Mouse (Mus musculus) liver, adult (tissue): Measurements from ENCODE around the gene Ntm.

Experiments
- GATA4 ChIP-seq: IDR thresholded peaks from 2 replicates; pipeline ENCODE4 v1.6.1; 2014; ENCODE audit warnings: mild to moderate bottlenecking, low read length; ENCODE audit not compliant: insufficient replicate concordance

Ntm gene

DNA sequence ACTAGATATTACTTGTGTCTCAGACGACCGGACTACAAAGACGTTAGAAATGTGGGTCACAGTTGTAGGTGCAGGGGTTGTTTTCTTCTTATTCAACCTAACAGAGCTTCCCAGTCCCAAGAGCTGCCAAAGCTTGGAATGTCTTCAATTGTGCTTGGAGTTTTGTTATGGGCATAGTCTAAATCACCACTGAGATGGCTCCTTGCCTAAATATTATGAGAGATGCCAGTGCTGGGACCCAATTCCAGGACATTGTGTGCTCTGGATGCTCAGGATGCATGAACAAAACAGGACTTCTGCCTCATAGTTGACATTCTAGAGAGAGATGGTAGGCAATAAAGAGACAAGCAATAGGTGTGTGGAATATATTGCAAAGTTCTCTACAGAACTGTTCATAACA lies 591.6 kb downstream of the Ntm start:
- TF ChIP-seq GATA4 = no peak

DNA sequence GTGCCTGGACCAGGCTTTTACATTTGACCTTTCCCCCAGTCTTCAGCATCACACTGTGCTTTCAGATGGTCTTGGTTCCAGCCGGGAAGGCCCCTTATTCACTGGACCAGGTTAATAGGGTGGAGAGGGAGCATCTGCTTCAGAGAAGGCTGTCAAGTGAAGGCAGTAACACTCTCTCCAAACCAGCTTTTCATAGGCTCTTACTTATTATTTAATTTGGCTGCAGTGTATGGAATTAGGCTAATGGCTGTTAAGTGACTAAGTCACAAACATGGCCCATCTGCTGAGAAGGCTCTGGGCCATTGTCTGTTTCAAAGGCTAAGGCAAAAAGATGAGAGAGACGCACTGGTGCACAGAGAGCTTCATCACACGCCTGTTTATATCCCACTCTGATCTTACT lies 593.3 kb downstream of the Ntm start:
- no peak for TF ChIP-seq GATA4

DNA sequence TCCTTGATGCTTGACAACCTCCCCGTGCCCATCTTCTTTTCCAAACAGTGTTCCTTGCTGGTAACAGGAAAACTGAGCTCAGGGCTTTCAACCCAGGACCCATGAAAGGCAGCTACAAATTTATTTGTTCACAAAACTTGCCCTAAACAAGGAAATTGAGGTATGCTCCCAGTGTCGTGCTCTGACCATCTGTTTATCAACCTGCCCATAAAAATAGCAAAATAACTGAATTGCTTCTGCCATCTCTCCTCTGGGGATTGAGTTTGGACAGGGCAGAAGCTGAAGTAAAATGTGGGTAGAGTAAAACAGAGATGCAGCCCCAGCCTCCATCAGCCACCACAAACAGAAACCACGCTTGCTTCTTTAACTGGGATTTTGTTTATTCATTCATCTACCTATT lies 594.6 kb downstream of the Ntm start:
- TF ChIP-seq GATA4 = no peak

DNA sequence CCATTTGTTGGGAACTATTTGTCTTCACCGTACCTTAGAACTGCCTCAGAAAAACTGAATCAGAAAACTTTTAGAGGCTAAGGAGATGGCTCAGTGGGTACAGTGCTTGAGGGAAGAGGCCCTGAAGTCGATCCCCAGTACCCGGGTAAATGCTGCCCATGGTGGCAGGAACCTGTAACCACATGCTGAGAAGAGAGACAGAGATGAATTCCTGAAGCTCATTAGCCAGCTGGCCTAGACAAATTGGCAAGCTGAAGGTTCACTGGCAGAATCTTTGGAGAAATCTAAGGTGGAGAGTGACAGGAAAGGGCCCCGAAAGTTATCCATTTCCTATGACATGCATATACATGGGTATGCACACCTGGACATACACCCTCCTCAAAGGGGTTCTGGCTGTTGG lies 605.1 kb downstream of the Ntm start:
- TF ChIP-seq GATA4 = no peak

DNA sequence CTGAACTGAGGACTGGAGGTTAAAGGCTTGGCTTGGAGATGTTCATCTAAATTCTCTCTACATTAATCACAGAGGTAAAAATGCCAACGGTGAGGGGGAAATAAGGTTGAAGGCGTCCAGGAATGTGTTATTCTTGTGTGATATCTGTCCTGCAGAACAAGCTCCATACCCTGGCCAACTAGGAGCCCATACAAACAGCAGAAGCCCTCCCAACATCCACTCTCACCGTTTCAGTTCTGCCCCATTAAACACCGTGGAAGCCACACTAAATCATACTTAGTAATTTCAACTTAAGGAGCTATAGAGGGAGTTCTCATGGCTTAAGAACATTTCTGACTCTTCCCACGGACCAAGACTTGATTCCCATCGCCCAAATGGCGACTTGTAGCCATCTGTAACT lies 620.6 kb downstream of the Ntm start:
- no peak for TF ChIP-seq GATA4

DNA sequence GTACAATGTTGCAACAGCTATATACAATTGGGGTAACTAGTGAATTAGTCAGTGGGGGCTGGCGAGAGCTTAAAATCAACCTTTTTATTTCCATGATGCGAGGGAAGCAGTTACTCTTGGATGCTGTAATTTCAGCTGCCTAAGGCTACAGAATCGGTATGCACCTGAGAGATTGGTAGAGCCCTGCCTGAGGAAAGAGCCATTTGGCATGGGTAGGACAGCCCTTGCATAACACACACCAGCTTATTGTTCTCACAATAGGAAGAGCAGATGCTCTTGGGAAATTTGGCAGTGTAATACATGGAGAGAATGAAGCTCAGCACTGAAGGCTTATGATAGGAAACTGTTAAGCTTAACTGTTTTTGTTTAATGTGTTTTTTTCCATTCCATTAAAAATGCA lies 621.6 kb downstream of the Ntm start:
- no peak for TF ChIP-seq GATA4

DNA sequence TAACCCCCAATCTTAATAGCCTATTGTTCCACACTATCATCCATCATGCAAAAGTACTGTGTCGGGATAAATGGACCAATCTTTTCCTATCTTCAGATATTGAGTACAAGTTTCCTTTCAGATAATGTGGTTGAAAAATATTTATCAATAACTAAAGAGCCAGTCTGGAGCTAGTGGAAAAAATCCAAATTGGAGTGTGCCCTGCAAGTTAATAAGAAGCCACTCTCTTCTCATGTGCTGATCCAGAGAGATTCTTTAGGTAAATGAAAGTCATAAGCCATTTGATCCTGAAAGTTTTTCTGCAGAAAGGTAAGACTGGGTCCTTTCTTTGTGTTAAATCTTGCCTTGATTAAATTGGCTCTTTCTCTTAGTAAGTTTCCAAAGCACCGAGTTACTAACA lies 627.3 kb downstream of the Ntm start:
- TF ChIP-seq GATA4 = no peak

DNA sequence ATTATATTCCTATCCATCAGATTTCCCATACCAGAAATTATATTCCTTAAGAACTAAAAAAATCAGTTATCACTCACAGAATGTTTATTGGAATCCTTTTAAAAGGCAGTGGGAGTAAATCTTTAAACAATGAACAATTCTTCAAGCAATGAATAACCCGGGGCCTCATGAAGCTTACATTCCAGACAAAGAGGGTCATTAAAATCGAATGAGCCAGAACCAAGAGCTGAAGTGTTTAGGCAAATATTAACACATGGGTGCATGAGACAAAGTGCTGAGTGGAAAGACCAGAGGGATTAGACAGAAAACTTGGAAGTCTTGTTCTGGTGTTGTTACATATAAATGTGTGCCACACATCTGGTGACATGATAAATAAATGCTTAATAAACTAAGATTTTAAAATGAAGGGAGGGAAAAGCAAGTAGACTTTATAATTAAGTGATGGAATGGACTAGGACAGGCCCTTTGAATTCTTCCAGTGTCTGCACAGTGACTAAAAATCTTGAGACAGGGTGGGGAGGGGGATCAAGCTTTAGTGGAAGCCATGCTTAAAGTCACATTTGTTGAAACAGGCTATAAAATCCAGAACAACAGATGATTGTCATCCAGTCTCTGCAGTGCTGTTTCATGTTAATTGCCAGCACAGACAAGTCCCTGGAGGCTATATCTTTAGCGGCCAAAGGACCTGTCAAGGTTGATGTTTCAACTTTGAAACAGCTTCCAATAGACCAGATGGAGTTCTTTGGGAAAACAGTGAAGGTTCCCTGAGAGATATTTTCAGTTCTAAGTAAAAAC lies 630.4 kb downstream of the Ntm start:
- TF ChIP-seq GATA4 = no peak

DNA sequence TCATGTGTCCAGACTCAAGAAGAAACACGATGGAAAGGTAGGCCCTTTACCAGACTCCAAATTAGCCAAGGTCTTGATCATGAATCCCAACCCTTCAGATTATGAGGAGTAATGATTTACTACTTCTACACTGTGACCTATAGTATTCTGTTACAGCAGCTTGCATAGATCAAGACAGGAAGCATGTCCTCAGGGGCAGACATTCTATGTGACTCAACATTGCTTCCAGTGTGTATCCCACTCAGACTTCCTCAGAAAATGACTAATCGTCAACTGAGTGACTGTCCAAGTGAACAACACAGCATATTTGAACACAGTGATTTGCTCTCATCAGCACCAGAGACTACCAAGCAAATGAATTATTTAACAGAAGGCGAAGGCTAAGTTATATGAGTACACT lies 632.5 kb downstream of the Ntm start:
- TF ChIP-seq GATA4 = no peak

DNA sequence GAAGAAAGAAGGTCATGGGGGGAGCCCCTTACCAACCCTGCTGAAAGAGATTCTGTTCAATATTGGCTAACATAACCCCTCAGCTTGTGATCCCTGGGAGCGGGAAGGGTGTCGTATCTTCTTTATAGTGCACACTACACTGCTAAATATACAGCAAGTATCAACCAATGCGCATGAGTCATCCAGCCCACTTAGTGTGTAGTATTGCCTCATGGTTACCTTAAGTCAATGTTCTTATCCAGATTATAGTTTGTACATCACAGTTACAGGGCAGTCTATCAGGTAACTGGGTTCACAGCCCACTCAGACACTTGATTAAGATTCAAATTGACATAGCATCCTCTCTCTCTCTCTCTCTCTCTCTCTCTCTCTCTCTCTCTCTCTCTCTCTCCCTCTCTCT lies 636.7 kb downstream of the Ntm start:
- no peak for TF ChIP-seq GATA4

DNA sequence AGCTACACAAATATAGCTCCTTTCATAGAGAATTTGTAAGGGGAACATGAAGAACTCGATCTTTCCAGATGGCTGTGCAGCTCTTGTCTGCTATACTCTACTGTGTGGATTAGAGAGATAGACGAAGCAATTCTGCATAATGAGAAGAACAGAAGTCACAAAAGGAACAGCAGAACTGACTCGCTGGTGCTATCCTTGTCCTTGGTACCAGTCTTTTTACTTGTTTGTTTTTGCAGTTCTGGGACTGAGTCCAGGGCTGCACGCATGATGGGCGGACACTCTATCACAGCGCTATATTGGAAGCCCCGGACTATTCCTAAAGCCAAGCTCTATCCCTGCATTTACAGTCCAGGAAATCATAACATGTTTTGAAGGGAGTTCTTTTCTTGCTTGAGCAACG lies 637.8 kb downstream of the Ntm start:
- no peak for TF ChIP-seq GATA4

DNA sequence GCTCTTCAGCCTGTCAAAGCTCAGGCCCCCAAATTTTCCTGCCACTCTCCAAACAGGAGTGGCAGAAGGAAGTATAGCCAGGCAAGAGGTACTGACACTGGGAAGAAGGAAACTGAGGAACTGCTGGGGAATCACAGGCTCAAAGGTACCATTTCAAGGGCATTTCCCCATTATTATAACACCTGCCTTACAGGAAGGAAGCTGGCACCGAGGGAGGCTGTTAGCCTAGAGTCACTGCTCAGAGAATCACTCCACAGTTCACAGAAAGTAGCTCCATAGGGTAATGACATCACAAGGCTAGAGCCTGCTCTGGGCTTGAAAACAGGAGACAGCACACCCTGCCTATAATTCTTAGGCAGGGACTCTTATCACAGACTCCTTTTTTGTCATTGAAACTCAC lies 643.7 kb downstream of the Ntm start:
- no peak for TF ChIP-seq GATA4

DNA sequence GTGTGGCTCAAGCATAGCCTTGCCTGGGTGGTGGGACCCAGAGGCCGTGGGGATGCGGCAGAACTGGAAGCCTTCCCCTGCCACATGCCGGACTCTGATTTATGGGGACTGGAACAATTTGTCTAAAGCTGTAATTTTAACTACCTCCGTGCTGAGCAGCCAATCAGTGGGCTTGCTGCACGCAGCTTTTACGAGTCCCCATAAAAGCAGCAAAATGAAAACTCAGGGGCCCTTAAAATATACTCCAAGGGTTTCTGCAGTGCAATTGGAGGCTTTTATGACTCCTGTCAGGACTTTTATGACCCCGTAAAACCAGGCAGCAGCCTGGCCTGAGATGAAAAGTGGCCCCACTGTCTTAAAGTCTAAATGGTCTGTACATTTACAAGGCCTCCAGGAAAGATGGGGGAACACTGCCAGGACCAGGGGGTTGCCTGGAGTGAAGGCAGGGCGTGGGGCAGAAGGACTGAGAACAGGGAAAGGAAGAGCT lies 644.2 kb downstream of the Ntm start:
- TF ChIP-seq GATA4 = no peak

DNA sequence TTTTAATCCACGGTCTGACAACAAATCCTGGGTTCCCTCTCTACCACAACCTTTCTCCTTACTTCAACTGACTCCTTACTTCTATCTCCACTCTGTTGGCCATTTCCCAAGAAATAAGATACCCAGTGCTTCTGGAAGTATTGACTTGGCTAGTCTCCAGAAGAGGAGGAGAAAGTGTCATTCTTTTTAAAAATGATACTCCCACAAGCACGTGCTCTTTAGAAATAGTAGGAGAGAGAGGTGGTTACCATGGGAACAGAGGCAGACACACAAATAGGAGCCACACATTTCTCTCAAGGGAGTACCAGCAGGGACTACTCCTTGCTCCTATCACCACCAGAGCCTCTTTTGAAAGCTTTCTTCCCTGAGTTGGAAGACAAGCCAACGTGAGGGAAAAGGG lies 645.3 kb downstream of the Ntm start:
- no peak for TF ChIP-seq GATA4

DNA sequence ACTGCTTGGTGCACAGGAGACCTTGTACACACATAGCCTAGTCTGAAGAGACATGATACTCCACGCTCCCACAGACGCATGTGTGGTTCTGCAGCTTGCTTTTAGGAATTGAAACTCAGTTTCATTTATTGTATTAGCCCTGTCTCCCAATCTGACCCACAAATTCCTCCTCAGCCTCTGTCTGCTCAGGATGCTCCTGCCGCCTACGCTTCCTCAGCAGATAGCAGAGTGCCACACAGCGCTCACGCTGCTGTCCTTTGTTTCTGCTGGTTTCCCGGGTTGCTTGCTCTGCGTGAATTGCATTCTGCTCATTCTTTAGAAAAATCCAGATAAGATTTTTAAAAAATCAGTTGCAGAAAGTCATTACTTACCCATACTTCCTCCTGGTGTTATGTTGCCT lies 647.1 kb downstream of the Ntm start:
- TF ChIP-seq GATA4 = no peak

DNA sequence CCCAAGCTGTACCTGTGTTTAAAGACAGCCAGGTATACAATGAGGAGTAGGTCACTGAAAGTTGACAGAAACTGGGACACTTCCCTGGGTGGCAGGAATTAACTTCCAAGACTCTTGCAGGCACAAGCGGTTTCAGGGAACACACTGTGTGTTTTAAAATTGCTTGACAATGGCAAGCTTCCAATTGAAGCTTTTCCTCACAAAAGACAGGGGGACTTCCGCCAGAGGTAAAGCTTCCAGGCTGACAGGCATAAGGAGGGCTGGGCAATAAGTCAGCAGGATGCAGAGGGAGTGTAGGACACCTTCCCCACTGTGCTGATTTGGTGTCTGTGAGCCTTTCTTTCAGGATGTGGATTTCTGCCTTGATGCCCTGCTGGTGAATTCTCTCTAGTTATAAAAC lies 656.0 kb downstream of the Ntm start:
- TF ChIP-seq GATA4 = no peak

DNA sequence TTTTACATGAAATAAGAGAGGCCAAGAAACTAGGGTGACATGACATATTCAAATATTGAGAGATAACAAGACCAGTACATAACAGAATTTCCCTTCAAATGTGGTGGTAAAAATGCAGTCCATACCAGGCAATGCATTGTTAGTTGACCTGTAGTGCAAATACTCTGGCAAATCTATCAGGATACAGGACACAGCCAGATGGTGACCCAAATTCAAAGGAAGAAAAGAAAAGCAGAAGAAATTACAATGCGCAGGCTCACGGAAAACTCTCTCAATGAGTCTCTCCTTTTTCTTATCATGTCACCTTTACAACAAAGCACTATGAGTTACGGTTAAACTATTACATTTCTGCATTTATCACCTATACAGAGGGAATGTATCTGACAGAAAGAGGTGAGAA lies 664.6 kb downstream of the Ntm start:
- TF ChIP-seq GATA4 = no peak

DNA sequence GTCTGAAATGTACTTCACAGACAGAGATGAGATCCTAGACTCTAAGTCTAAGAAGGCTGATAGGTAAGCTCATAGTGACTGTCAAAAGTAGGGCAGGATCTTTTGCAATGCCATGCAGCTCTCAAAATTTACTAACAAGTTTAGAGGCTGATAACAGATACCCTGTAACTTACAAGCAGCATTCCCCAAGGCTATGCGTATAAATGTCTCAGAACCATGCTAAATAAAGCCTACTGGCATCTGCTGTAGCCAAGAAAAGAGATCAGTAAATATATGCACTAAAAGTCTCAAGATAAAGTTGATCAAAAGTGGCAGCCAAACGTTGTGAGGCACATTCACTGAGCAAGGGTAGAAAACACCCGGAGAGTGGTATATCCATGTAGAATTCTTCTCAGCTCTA lies 666.2 kb downstream of the Ntm start:
- no peak for TF ChIP-seq GATA4
